Comparison of ENCODE assay signal across 20 mouse cellular contexts in the genomic region with DNA sequence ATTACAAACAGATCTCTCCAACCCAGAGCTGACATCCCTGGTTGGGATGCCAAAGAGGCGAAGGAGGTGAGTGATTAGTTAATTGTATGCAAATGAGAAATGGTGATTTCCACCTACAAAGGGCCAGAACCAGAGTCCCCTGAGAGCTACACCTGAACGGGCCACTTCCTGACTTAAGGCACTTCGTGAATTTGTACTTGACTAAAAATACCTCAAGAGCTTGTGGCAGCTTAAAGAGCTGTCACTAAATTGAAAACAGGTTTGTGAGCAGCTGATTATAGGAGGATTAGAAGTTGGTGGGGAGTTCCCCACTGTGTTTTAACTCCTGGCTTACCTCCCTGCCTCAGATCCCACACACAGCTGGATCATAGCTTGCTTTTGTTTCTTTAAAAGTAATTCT.
DNase-seq lines count a peak whose midpoint lies in the region; ATAC-seq lines count a peak whose summit lies in the region.
"Had no signal": no experiment of that assay in that cellular context is flagged by ENCODE, and none has a peak within 500 bp of the region (broad histone marks: within the 10 kb centered on the region; RNA-seq: fewer than 3 reads in every experiment).

No protein-coding gene starts in this region.

- no peak overlapping the region for H3K4me3 ChIP-seq in heart, embryonic 12.5 days
- H3K4me3 ChIP-seq: embryonic facial prominence, embryonic 15.5 days; forebrain, embryonic 10.5 days; limb, embryonic 13.5 days; midbrain, embryonic 12.5 days had no signal

- no peak overlapping the region for H3K4me2 ChIP-seq in heart, embryonic 12.5 days
- H3K4me2 ChIP-seq: embryonic facial prominence, embryonic 15.5 days; limb, embryonic 13.5 days; midbrain, embryonic 12.5 days had no signal

- H3K27me3 ChIP-seq in heart, embryonic 12.5 days (replicated peaks) = no peaks in the 10 kb centered on the region
- H3K27me3 ChIP-seq in splenic B cell, adult 2 months (ENCODE audit: control insufficient read depth, insufficient read depth, low read length, poor library complexity, severe bottlenecking) = no peaks in the 10 kb centered on the region
- H3K27me3 ChIP-seq: embryonic facial prominence, embryonic 15.5 days; limb, embryonic 13.5 days; midbrain, embryonic 12.5 days had no signal

- H3K36me3 ChIP-seq in heart, embryonic 12.5 days = no peaks in the 10 kb centered on the region
- H3K36me3 ChIP-seq in splenic B cell, adult 2 months (ENCODE audit: control insufficient read depth, insufficient read depth, low read length, poor library complexity, severe bottlenecking) = no peaks in the 10 kb centered on the region
- H3K36me3 ChIP-seq: embryonic facial prominence, embryonic 15.5 days; G1E; limb, embryonic 13.5 days; midbrain, embryonic 12.5 days had no signal

- no peak for DNase-seq in heart, adult 9 months (ENCODE audit: low spot score in 2 of 2)
- DNase-seq in lung, postnatal 36 days = peak; percentile 26
- DNase-seq in lung, postnatal 10 days = no peak
- peak; percentile 75 for DNase-seq in splenic B cell, adult 2 months (ENCODE audit: low read depth, low spot score)
- no peak for DNase-seq in urinary bladder, postnatal 14 days (ENCODE audit: low spot score)
- DNase-seq: cerebellum, adult 8-10 months; gastrocnemius, postnatal 25 days; heart, postnatal 14 days; kidney, adult 2 months; kidney, postnatal 25 days; layer of hippocampus, adult 9-11 months; thymus, postnatal 36 days had no signal

- H3K27ac ChIP-seq in heart, embryonic 12.5 days (ENCODE audit: poor library complexity, severe bottlenecking) = peak overlapping the region; percentile 56; the same call in 1 of the 2 replicates
- H3K27ac ChIP-seq: embryonic facial prominence, embryonic 15.5 days; forebrain, embryonic 10.5 days; hindbrain, postnatal 0 days; limb, embryonic 13.5 days; midbrain, embryonic 12.5 days had no signal

- no peak overlapping the region for H3K9ac ChIP-seq in heart, embryonic 12.5 days
- H3K9ac ChIP-seq: embryonic facial prominence, embryonic 15.5 days; limb, embryonic 13.5 days; midbrain, embryonic 12.5 days had no signal

- WGBS in heart, embryonic 12.5 days = 16% methylated on average over 3 of the region's 3 CpGs

- no peaks in the 10 kb centered on the region for H3K9me3 ChIP-seq in heart, embryonic 12.5 days (replicated peaks)
- H3K9me3 ChIP-seq: embryonic facial prominence, embryonic 15.5 days; forebrain, embryonic 10.5 days; limb, embryonic 13.5 days; midbrain, embryonic 12.5 days had no signal

- peaks cover 29% of the 10 kb centered on the region for H3K4me1 ChIP-seq in heart, embryonic 12.5 days (replicated peaks)
- H3K4me1 ChIP-seq: midbrain, embryonic 12.5 days had no signal

- no peak for ATAC-seq in heart, embryonic 12.5 days (ENCODE audit: insufficient number of reproducible peaks, low FRiP score)
- peak; percentile 71 for ATAC-seq in activated CD4-positive, CD25-positive, alpha-beta regulatory T cell, adult 4 months
- ATAC-seq: hindbrain, postnatal 0 days had no signal

Comparison
In these comparisons a context has a peak if more than half of its experiments do, and no peak if none do; other contexts are left out.
1. DNase-seq: peak in lung, postnatal 36 days (single experiment) and splenic B cell, adult 2 months (single experiment); none in heart, adult 9 months (0 of 2), lung, postnatal 10 days (single experiment) and urinary bladder, postnatal 14 days (single experiment).